Mouse (Mus musculus) left cerebral cortex, postnatal 14 days (tissue): ENCODE data around the gene 9330161L09Rik. TPM values are rescaled to one million over a fixed set of nuclear protein-coding genes. Genes with fewer than 3 reads are reported as not detected.

Source experiments
- DNase-seq, 2 experiments: peaks; one replicate each; pipeline ENCODE4 v3.0.0; 2021 to 2022; ENCODE audit warnings: low spot score in 2 of 2, mixed read lengths in 1 of 2
- intact Hi-C: fragments of 180-260 bp; cut with DNase I; formaldehyde crosslinking; loops from one replicate; pipeline ENCODE4 v1.15.1; 2025
- total RNA-seq, 2 experiments: library from RNA; stranded (reverse); gene quantifications; 2 replicates each; pipeline ENCODE4 v1.2.3; 2021

Gene 9330161L09Rik
- total RNA-seq, 2 experiments from 2014 or later, result 2.0 to 2.3 TPM

DNA sequence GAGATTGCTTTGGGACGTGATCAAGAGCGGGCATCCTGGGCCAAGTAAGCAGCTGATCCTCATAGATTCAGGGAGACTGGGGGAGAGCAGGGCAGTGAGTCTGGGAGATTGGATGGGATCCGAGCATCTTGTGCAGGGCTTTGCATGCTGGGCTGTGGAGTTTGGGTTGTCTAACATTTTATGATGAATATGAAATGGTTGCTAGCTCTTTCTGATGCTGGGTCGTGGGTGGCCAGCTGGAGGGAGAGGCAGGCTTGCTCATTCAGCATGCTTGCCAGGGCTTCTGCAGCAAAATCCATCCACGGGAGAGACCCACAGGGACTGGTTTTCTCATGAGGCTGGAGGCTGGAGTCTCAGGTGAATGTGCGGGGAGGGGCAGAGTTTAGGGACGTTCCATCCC, 16.5 kb downstream of the 9330161L09Rik start:
- intact Hi-C loops, result no loop called here
- peak; percentile 51 to 54 for DNase-seq

DNA sequence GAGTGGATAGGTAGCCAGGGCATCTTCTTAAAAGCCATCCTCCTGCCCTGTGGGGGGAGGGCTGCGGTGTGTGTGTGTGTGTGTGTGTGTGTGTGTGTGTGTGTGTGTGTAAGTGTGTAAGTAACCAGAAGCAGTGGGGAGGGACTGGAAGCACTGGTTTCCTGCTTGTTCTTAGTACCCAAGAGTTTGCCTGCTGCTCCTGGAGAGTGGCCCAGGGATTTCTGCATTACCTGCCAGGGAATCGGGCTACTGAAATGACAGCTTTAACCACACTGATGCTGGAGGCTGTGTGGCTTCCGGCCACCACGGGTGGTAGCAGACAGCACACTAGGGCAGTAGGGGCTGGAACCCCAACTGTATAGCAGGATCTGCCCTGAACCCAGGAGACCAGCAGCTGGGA, 17.6 kb downstream of the 9330161L09Rik start:
- no peak for DNase-seq

GRCm38 (mm10) chr12:103389348-103389727, 18.3 kb downstream of the 9330161L09Rik start:
- no peak for DNase-seq
- intact Hi-C loops, result no loop called here

More for the DNA sequence above, 17.6 kb downstream of the 9330161L09Rik start:
- intact Hi-C loops, result no loop called here

GRCm38 (mm10) chr12:103388505-103389347, 18.9 kb downstream of the 9330161L09Rik start, which contains the start of gene Otub2:
Gene Otub2, plus strand, starts transcription at chr12:103388682.
- DNase-seq, result peak; percentile 97 to 98
- intact Hi-C loops, result no loop called here

- no peak for DNase-seq
- intact Hi-C loops, result no loop called here
Observed at GRCm38 (mm10) chr12:103380226-103380625, 27.4 kb downstream of the 9330161L09Rik start.

DNA sequence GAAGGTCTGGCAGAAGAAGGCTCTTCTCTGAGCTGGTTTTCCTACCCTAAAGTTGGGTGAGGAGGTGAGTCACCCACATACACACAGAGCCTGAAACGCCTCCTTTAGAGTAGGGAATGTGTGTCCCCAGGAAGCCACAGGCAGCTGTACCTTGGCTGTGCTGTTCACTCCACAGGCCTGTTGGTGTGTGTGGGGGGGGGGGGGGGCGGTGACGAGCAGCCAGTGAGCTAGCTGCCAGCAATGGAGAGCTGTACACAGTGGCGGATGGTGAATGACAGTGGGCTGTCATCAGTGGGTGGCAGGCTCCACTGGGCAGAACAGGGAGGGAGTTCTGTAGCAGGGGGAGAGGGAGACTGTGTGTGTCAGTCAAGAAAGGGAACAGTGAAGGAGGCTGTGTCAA, 30.8 kb downstream of the 9330161L09Rik start:
- peak; percentile 52 to 74 for DNase-seq
- intact Hi-C loops, result no loop called here

DNA sequence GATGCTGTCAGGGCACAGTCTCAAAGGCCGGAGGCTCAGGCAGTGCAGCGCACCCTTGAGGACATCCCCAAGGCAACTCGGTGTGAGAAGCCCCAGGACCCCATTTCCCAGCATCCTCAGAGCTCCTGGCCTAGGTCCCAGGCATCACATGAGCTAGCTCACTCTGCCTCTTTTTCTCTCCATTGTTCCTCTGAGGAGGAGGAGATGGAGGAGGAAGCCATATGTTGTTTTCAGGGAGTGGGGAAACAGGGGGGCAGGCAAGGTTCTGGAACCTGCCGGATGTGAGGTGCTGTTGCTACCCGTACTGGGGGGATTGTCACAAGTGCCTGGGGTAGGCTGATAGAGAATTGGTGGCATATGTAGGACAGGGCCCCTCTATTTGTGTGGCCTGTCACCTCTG, 31.5 kb downstream of the 9330161L09Rik start:
- DNase-seq, result peak; percentile 63 to 81
- intact Hi-C loops, result no loop called here

- intact Hi-C loops, result no loop called here
- no peak for DNase-seq
Observed at GRCm38 (mm10) chr12:103373530-103374236, 33.9 kb downstream of the 9330161L09Rik start.

DNA sequence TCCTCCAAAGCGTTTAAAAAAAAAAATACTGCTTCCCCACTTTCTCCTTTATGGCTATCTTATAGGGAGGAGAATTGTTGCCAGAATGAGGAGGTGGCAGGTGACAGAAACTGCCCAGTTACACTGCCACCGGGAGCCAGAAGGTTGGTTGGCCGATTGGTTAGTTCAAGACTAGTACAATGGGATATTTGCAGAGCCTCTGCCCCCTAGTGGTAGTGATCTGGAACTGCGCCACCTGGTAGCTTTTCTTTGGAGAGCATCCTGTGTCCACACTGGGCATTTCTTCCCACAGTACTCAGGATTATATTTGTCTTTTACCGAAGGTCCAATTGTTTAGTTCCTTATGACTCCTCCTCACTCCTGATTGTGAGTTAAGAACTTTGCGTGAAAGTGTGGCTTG, 35.9 kb downstream of the 9330161L09Rik start:
- intact Hi-C loops, result no loop called here

GRCm38 (mm10) chr12:103370861-103371260, 36.8 kb downstream of the 9330161L09Rik start:
- intact Hi-C loops, result no loop called here

More for the DNA sequence above, 35.9 kb downstream of the 9330161L09Rik start:
- peak in 1 of 2 experiments; percentile 63 for DNase-seq

DNA sequence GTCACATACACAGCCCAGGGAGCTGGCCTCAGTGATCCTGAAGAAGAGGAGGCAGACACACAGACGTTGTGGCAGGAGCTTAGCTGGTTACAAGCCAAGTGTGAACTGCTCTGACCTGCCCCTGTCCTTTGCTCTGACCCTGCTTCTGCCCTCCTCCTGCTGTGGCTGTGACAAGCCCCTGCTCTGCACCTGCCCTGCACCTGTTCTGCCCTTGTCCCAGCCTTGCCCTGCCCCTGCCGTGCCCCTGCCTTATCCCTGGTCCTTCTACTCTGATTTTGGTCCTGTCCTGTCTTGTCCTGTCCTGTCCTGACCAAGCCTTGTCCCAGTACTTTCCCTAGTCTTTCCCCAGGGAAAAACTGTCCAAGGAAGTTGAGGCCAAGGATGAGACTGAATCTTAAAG, 38.8 kb downstream of the 9330161L09Rik start:
- intact Hi-C loops, result loop anchor here (5.0 kb wide), 1 partner anchor 46 kb away; no protein-coding TSS in a partner anchor

More at GRCm38 (mm10) chr12:103370861-103371260, 36.8 kb downstream of the 9330161L09Rik start:
- no peak for DNase-seq

DNA sequence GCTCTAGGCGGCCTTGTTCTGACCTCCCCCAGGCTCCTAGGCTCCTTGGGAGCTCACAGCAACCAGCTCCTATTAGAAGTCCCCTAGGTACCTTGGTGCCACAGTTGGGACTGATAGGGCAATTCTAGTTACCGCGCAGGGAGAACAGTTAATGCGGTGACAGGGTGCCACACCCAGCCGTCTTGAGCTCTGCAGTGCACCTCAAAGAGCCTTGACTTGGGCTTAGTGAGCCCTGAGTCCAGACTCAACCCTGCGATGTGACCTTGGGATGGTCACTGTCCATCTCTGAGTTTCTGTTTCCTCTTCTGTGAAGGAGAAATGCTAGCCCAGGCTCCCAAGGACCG, 39.3 kb downstream of the 9330161L09Rik start:
- no peak for DNase-seq
- intact Hi-C loops, result loop anchor here (5.0 kb wide), 1 partner anchor 46 kb away; no protein-coding TSS in a partner anchor

More for the DNA sequence above, 38.8 kb downstream of the 9330161L09Rik start:
- no peak for DNase-seq

- intact Hi-C loops, result loop anchor here (5.0 kb wide), 1 partner anchor 45 kb away; no protein-coding TSS in a partner anchor
- DNase-seq, result peak; percentile 87
Observed at GRCm38 (mm10) chr12:103367620-103368325, 39.8 kb downstream of the 9330161L09Rik start.

GRCm38 (mm10) chr12:103367171-103367570, 40.4 kb downstream of the 9330161L09Rik start:
- no peak for DNase-seq

GRCm38 (mm10) chr12:103362336-103362735, 45.3 kb downstream of the 9330161L09Rik start:
- intact Hi-C loops, result no loop called here
- DNase-seq, result no peak

More at GRCm38 (mm10) chr12:103367171-103367570, 40.4 kb downstream of the 9330161L09Rik start:
- intact Hi-C loops, result loop anchor here (5.0 kb wide), 1 partner anchor 45 kb away; no protein-coding TSS in a partner anchor

DNA sequence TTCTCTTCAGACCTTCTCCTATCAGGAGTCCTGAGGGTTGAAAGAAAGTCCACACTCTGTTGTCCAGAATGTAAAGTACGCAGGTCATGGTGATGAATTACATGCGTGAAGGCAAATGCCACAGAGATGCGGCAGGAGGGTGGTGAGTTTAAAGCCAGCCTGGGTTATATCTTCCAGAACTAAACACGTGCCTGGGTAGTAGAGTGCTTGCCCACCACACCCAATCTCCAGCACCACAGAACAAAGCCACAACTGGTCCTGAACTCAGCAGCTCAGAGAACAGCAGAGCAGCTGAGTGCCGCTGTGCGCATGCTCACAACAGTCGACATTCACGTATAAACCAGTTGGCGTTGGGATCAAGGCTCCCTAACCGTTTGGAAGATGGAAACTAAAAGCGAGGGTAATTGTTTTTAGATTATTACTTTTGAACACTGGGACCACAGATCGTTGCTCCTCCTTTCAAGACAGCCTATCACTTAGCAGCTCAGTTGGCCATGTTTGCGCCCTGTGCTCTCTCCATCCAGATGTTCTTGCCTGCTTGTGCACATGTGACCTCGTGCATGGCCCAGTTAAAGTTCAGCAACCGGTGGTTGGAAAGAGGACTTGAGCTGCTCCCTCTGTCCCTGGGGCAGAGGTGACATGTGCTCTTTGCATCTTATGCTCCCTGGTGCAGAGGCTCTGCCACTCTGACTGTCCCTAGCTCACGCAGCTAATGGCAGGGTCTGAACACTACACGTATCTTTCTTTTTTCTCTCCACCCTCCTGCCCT, 45.9 kb downstream of the 9330161L09Rik start:
- intact Hi-C loops, result no loop called here
- no peak for DNase-seq

DNA sequence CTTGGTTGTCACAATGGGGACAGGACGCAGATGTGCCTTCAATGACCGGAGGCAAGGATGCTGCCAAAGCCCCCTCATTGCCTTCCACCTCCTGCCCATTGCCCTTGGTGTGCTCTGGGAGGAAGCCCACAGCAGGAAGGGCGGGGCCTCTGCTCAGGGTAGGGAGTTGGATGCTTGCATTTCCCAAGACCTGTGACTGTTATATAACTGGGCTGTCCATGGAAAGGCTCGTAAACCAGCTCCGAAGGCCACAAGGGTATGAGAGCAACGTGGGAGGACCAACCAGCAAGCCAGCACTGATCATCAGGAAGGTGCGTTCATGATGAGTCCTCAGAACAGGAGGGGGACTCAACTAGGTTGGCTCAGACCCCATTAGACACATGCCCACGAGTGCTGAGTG, 46.8 kb downstream of the 9330161L09Rik start:
- intact Hi-C loops, result no loop called here

DNA sequence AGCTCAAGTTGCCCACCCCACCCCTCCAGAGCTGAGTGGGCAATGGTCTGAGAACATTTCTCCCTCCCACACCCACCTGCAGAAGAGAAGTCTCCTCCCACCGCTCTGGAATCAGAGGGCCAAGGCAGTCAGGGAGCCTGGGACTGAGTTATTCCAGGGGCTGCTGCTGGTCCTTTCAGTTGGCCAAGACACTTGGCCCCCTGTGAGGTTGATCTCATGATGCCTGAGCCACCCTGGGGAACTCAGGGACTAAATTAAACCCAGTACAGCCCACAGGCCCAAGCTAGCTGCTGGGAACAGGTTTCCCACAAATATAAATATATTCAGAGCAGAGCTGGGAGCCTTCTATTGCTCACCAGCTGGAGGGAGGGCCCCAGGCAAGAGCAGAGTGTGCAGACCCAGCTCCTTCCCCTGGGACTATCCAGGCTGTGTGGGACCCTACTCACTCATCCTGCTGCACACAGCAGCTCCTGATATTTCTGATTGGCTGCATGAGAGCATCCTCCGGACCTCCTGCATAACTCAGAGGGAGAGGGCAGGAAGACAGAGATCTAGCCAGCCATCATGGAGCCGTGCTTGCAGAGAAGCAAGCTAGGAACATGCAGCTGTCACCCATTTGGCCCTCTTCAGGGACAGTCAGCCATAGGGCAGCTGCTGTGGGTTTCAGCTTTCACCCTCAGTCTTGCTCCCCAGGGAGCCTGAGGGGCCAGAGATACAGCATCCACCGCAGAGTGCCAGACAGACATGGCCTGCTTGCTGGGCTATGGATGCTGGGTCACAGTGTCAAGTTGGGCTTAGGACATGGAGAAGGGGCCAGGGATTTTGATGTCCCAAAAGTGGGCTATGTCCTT, 48.4 kb downstream of the 9330161L09Rik start:
- intact Hi-C loops, result no loop called here
- no peak for DNase-seq

More for the DNA sequence above, 46.8 kb downstream of the 9330161L09Rik start:
- DNase-seq, result no peak
